Mouse (Mus musculus) bone marrow, adult 2 months (tissue): ENCODE data around the gene Myod1.

Experiments
- CTCF ChIP-seq: fragments of 200-500 bp; IDR thresholded peaks from 2 replicates; pipeline ENCODE4 v1.5.1; 2011; ENCODE audit warnings: low read length, control low read depth; ENCODE audit not compliant: control insufficient read depth, insufficient read depth
- POLR2A ChIP-seq: fragments of 200-500 bp; IDR thresholded peaks from 2 replicates; pipeline ENCODE4 v1.6.1; 2011; ENCODE audit warnings: low read depth, mild to moderate bottlenecking, control low read depth, low read length, borderline replicate concordance; ENCODE audit not compliant: control insufficient read depth

DNA sequence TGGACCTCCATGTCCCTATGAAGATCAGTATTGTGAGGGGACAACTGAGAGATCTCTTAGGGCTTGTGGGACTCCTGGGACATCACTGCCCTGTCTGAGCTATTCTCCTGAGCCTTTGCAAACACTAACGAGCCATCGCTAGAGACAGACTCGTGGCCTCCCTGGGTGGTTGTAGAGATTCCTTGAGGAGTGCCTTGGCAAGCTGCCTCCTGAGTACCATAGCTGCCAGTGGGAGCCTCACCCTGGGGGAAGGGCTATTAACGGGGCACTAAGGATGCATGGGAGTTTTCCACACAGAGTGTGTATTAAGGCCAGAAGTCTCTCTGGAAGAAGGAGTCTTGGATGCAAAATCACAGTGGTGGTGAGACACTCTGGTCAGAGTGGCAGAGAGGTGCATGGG, 48.7 kb downstream of the Myod1 start:
- TF ChIP-seq POLR2A (no peak), CTCF (no peak)
